Mouse (Mus musculus): ENCODE measurements around the gene Ncln. TPM values are rescaled to one million over a fixed set of nuclear protein-coding genes. Genes with fewer than 3 reads are reported as not detected.
A peak's percentile ranks its signal among the peaks of the same experiment; 100 is the strongest.
"Not testable (repeated sequence)": the region's sequence is repeated elsewhere in the genome, so short reads cannot be mapped to it uniquely, and the experiment has no call there.

The Ncln gene
- total and polyA plus RNA-seq, 3 experiments = 35.5 to 154 (median 58.2) TPM

- TF ChIP-seq POLR2AphosphoS5 (IDR thresholded peaks at IDR 0.05; ENCODE audit: insufficient replicate concordance, low read depth, low read length) (no peak), CTCF (IDR thresholded peaks at IDR 0.05; ENCODE audit: low read depth, low read length) (no peak), GATA2 (IDR thresholded peaks at IDR 0.05; ENCODE audit: borderline replicate concordance, low read depth, low read length) (no peak), GATA1 (IDR thresholded peaks at IDR 0.05; ENCODE audit: borderline replicate concordance, low read length) (no peak), TAL1 (conservative IDR thresholded peaks at IDR 0.05; ENCODE audit: low read depth, low read length) (no peak)
Observed at GRCm38 (mm10) chr10:81452237-81452946, 43.8 kb downstream of the Ncln start.

GRCm38 (mm10) chr10:81451365-81451745 lies 44.8 kb downstream of the Ncln start:
- Histone ChIP-seq H3K4me3 (ENCODE audit: low read depth, low read length) (no peak overlapping the region), H3K36me3 (replicated peaks) (no peaks in the 10 kb centered on the region), H3K9me3 (replicated peaks) (no peaks in the 10 kb centered on the region), H3K4me1 (ENCODE audit: insufficient read depth, low read depth, low read length) (peaks cover 16% of the 10 kb centered on the region; the same call in 1 of the 2 replicates), H3K27me3 (ENCODE audit: insufficient read depth, low read length) (peaks cover 50% of the 10 kb centered on the region)
- DNase-seq (ENCODE audit: low spot score) (no peak), ATAC-seq (ENCODE audit: extremely low read depth, insufficient number of reproducible peaks, low FRiP score, poor library complexity, severe bottlenecking) (no peak)
- TF ChIP-seq POLR2AphosphoS5 (IDR thresholded peaks at IDR 0.05; ENCODE audit: insufficient replicate concordance, low read depth, low read length) = no peak
- TF ChIP-seq GATA2 (IDR thresholded peaks at IDR 0.05; ENCODE audit: borderline replicate concordance, low read depth, low read length) = no peak
- no peak for TF ChIP-seq TAL1 (conservative IDR thresholded peaks at IDR 0.05; ENCODE audit: low read depth, low read length)
- no peak for TF ChIP-seq GATA1 (IDR thresholded peaks at IDR 0.05; ENCODE audit: borderline replicate concordance, low read length)
- TF ChIP-seq CTCF (IDR thresholded peaks at IDR 0.05; ENCODE audit: low read depth, low read length) = no peak

More at GRCm38 (mm10) chr10:81452237-81452946, 43.8 kb downstream of the Ncln start:
- H3K27me3 ChIP-seq (ENCODE audit: insufficient read depth, low read length) = peaks cover 50% of the 10 kb centered on the region
- ATAC-seq (ENCODE audit: extremely low read depth, insufficient number of reproducible peaks, low FRiP score, poor library complexity, severe bottlenecking) = no peak
- peaks cover 27% of the 10 kb centered on the region for H3K4me1 ChIP-seq (ENCODE audit: insufficient read depth, low read depth, low read length)
- no peaks in the 10 kb centered on the region for H3K36me3 ChIP-seq (replicated peaks)
- H3K4me3 ChIP-seq (ENCODE audit: low read depth, low read length) = no peak overlapping the region
- DNase-seq (ENCODE audit: low spot score) = no peak
- H3K9me3 ChIP-seq (replicated peaks) = no peaks in the 10 kb centered on the region

- no peak overlapping the region for H3K4me3 ChIP-seq (ENCODE audit: low read depth, low read length)
- peaks cover 13% of the 10 kb centered on the region; the same call in 1 of the 2 replicates for H3K4me1 ChIP-seq (ENCODE audit: insufficient read depth, low read depth, low read length)
- peaks cover 49% of the 10 kb centered on the region for H3K27me3 ChIP-seq (ENCODE audit: insufficient read depth, low read length)
- no peak for ATAC-seq (ENCODE audit: extremely low read depth, insufficient number of reproducible peaks, low FRiP score, poor library complexity, severe bottlenecking)
- DNase-seq (ENCODE audit: low spot score) = no peak
- no peaks in the 10 kb centered on the region for H3K9me3 ChIP-seq (replicated peaks)
- no peaks in the 10 kb centered on the region for H3K36me3 ChIP-seq (replicated peaks)
- TF ChIP-seq GATA1 (IDR thresholded peaks at IDR 0.05; ENCODE audit: borderline replicate concordance, low read length) (no peak), GATA2 (IDR thresholded peaks at IDR 0.05; ENCODE audit: borderline replicate concordance, low read depth, low read length) (no peak), POLR2AphosphoS5 (IDR thresholded peaks at IDR 0.05; ENCODE audit: insufficient replicate concordance, low read depth, low read length) (no peak), TAL1 (conservative IDR thresholded peaks at IDR 0.05; ENCODE audit: low read depth, low read length) (no peak), CTCF (IDR thresholded peaks at IDR 0.05; ENCODE audit: low read depth, low read length) (no peak)
Observed at GRCm38 (mm10) chr10:81450641-81451364, 45.4 kb downstream of the Ncln start.

DNA sequence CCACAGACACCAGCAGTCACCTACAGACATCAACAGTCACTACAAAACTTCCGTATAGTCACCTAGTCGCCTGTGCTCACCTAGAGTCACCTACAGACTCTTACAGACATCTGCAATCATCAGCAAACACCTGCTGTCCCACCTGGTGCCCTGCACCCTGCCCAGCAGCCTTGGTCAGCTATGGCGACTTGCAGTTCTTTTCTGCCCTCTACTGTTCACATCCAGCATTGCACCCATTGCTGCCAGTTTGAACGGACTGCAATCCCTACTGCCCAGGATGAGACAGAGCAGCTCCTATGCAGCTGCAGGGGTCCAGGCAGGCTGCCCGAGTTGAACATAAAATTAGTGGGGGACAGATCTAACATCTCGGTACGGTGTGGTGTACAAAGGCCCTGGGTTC lies 46.1 kb downstream of the Ncln start:
- H3K9me3 ChIP-seq (replicated peaks) = no peaks in the 10 kb centered on the region
- H3K36me3 ChIP-seq (replicated peaks) = no peaks in the 10 kb centered on the region
- no peak overlapping the region for H3K4me3 ChIP-seq (ENCODE audit: low read depth, low read length)
- peaks cover 42% of the 10 kb centered on the region for H3K27me3 ChIP-seq (ENCODE audit: insufficient read depth, low read length)
- no peak for DNase-seq (ENCODE audit: low spot score)
- peak; percentile 22; the same call in 1 of the 2 replicates for ATAC-seq (ENCODE audit: extremely low read depth, insufficient number of reproducible peaks, low FRiP score, poor library complexity, severe bottlenecking)
- no peak for TF ChIP-seq TAL1 (conservative IDR thresholded peaks at IDR 0.05; ENCODE audit: low read depth, low read length)
- TF ChIP-seq CTCF (IDR thresholded peaks at IDR 0.05; ENCODE audit: low read depth, low read length) = peak; percentile 95
- peaks cover 8% of the 10 kb centered on the region; the same call in 1 of the 2 replicates for H3K4me1 ChIP-seq (ENCODE audit: insufficient read depth, low read depth, low read length)

DNA sequence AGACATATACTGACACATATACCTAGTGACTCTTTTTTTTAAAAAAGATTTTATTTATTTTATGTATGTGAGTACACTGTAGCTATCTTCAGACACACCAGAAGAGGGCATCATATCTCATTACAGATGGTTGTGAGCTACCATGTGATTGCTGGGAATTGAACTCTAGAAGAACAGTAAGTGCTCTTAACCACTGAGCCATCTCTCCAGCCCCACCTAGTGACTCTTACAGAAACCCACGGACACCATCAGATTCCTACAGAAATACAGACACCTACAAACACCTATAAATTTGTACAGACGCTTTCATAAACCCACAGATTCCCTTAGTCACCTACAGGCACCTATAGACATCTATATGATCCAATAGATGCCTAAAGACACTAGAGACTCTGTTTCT lies 50.7 kb downstream of the Ncln start:
- H3K27me3 ChIP-seq (ENCODE audit: insufficient read depth, low read length); DNase-seq (ENCODE audit: low spot score); ATAC-seq (ENCODE audit: extremely low read depth, insufficient number of reproducible peaks, low FRiP score, poor library complexity, severe bottlenecking): not testable (repeated sequence)

GRCm38 (mm10) chr10:81441019-81441418 lies 55.2 kb downstream of the Ncln start:
- DNase-seq (ENCODE audit: low spot score) (peak; percentile 1), ATAC-seq (ENCODE audit: extremely low read depth, insufficient number of reproducible peaks, low FRiP score, poor library complexity, severe bottlenecking) (no peak)

More for the DNA sequence above, 50.7 kb downstream of the Ncln start:
- not testable (repeated sequence) for H3K4me3 ChIP-seq (ENCODE audit: low read depth, low read length); H3K36me3 ChIP-seq (replicated peaks); H3K4me1 ChIP-seq (ENCODE audit: insufficient read depth, low read depth, low read length); H3K9me3 ChIP-seq (replicated peaks)

More at GRCm38 (mm10) chr10:81441019-81441418, 55.2 kb downstream of the Ncln start:
- Histone ChIP-seq H3K9me3 (replicated peaks) (no peaks in the 10 kb centered on the region), H3K4me1 (ENCODE audit: insufficient read depth, low read depth, low read length) (no peaks in the 10 kb centered on the region), H3K27me3 (ENCODE audit: insufficient read depth, low read length) (peaks cover 7% of the 10 kb centered on the region; the same call in 1 of the 2 replicates), H3K4me3 (ENCODE audit: low read depth, low read length) (no peak overlapping the region), H3K36me3 (replicated peaks) (no peaks in the 10 kb centered on the region)
- TF ChIP-seq TAL1 (conservative IDR thresholded peaks at IDR 0.05; ENCODE audit: low read depth, low read length) = no peak
- TF ChIP-seq GATA1 (IDR thresholded peaks at IDR 0.05; ENCODE audit: borderline replicate concordance, low read length) = no peak
- no peak for TF ChIP-seq CTCF (IDR thresholded peaks at IDR 0.05; ENCODE audit: low read depth, low read length)
- TF ChIP-seq GATA2 (IDR thresholded peaks at IDR 0.05; ENCODE audit: borderline replicate concordance, low read depth, low read length) = no peak
- no peak for TF ChIP-seq POLR2AphosphoS5 (IDR thresholded peaks at IDR 0.05; ENCODE audit: insufficient replicate concordance, low read depth, low read length)

Other genes starting within 250 kb of the Ncln start
Only the 20 nearest of the 29 such genes appear.
- 36.7 and 39.2 TPM in 2 replicates for gene Hmg20b, start 145.9 kb downstream of the Ncln start, total RNA-seq (2014; fragmentation: Nextera tagmentation)
- gene Hmg20b, start 145.9 kb downstream of the Ncln start, total RNA-seq (2017) = 12.0 and 21.9 TPM in 2 replicates
- 142 and 193 TPM in 2 replicates for gene Hmg20b, start 145.9 kb downstream of the Ncln start, polyA plus RNA-seq (2012)
- gene Mfsd12, start 138.9 kb downstream of the Ncln start, total RNA-seq (2014; fragmentation: Nextera tagmentation) = 14.3 and 14.4 TPM in 2 replicates
- 13.1 and 14.6 TPM in 2 replicates for gene Mfsd12, start 138.9 kb downstream of the Ncln start, total RNA-seq (2017)
- gene Mfsd12, start 138.9 kb downstream of the Ncln start, polyA plus RNA-seq (2012) = 46.7 and 48.2 TPM in 2 replicates
- gene 4930404N11Rik, start 130.6 kb downstream of the Ncln start, total RNA-seq (2014; fragmentation: Nextera tagmentation) = 2.0 TPM in 1 of 2 replicates, not detected in the other
- gene 4930404N11Rik, start 130.6 kb downstream of the Ncln start, total RNA-seq (2017) = 0.17 and 1.2 TPM in 2 replicates
- 0.52 and 0.65 TPM in 2 replicates for gene 4930404N11Rik, start 130.6 kb downstream of the Ncln start, polyA plus RNA-seq (2012)
- 29.7 and 65.2 TPM in 2 replicates for gene Fzr1, start 117.9 kb downstream of the Ncln start, total RNA-seq (2014; fragmentation: Nextera tagmentation)
- 15.8 and 22.8 TPM in 2 replicates for gene Fzr1, start 117.9 kb downstream of the Ncln start, total RNA-seq (2017)
- 88.9 and 96.2 TPM in 2 replicates for gene Fzr1, start 117.9 kb downstream of the Ncln start, polyA plus RNA-seq (2012)
- 9.6 and 11.9 TPM in 2 replicates for gene Dohh, start 112.0 kb downstream of the Ncln start, total RNA-seq (2014; fragmentation: Nextera tagmentation)
- 60.4 and 69.7 TPM in 2 replicates for gene Dohh, start 112.0 kb downstream of the Ncln start, total RNA-seq (2017)
- gene Dohh, start 112.0 kb downstream of the Ncln start, polyA plus RNA-seq (2012) = 186 and 220 TPM in 2 replicates
- gene Gm48551, start 111.9 kb downstream of the Ncln start, total RNA-seq (2014; fragmentation: Nextera tagmentation) = 1.1 TPM in 1 of 2 replicates, not detected in the other
- gene Gm48551, start 111.9 kb downstream of the Ncln start, total RNA-seq (2017) = 2.6 and 4.1 TPM in 2 replicates
- 0.72 and 1.3 TPM in 2 replicates for gene Gm48551, start 111.9 kb downstream of the Ncln start, polyA plus RNA-seq (2012)
- 1.2 and 3.1 TPM in 2 replicates for gene Gm48552, start 107.4 kb downstream of the Ncln start, total RNA-seq (2014; fragmentation: Nextera tagmentation)
- gene Gm48552, start 107.4 kb downstream of the Ncln start, total RNA-seq (2017) = 0.38 and 0.93 TPM in 2 replicates
- 7.2 and 7.4 TPM in 2 replicates for gene Gm48552, start 107.4 kb downstream of the Ncln start, polyA plus RNA-seq (2012)
- 6.5 and 13.8 TPM in 2 replicates for gene Smim24, start 103.3 kb downstream of the Ncln start, total RNA-seq (2014; fragmentation: Nextera tagmentation)
- 1.9 and 3.5 TPM in 2 replicates for gene Smim24, start 103.3 kb downstream of the Ncln start, total RNA-seq (2017)
- 1.6 and 1.8 TPM in 2 replicates for gene Smim24, start 103.3 kb downstream of the Ncln start, polyA plus RNA-seq (2012)
- 6.9 and 9.5 TPM in 2 replicates for gene Nfic, start 40.8 kb downstream of the Ncln start, total RNA-seq (2014; fragmentation: Nextera tagmentation)
- gene Nfic, start 40.8 kb downstream of the Ncln start, total RNA-seq (2017) = 0.52 and 0.66 TPM in 2 replicates
- 16.1 and 19.3 TPM in 2 replicates for gene Nfic, start 40.8 kb downstream of the Ncln start, polyA plus RNA-seq (2012)
- not detected in 2 replicates for gene Celf5, start 13.7 kb downstream of the Ncln start, total RNA-seq (2014; fragmentation: Nextera tagmentation)
- 0.05 and 0.06 TPM in 2 replicates for gene Celf5, start 13.7 kb downstream of the Ncln start, total RNA-seq (2017)
- gene Celf5, start 13.7 kb downstream of the Ncln start, polyA plus RNA-seq (2012) = 0.05 and 0.09 TPM in 2 replicates
- gene S1pr4, start 3.7 kb upstream of the Ncln start, total RNA-seq (2014; fragmentation: Nextera tagmentation) = not detected in 2 replicates
- gene S1pr4, start 3.7 kb upstream of the Ncln start, total RNA-seq (2017) = 1.6 and 1.9 TPM in 2 replicates
- gene S1pr4, start 3.7 kb upstream of the Ncln start, polyA plus RNA-seq (2012) = 0.75 and 1.00 TPM in 2 replicates
- 20.9 and 22.5 TPM in 2 replicates for gene Gna15, start 27.8 kb upstream of the Ncln start, total RNA-seq (2014; fragmentation: Nextera tagmentation)
- gene Gna15, start 27.8 kb upstream of the Ncln start, total RNA-seq (2017) = 20.1 and 21.5 TPM in 2 replicates
- gene Gna15, start 27.8 kb upstream of the Ncln start, polyA plus RNA-seq (2012) = 16.5 TPM in 2 replicates
- 6.4 and 6.5 TPM in 2 replicates for gene Gna11, start 48.8 kb upstream of the Ncln start, total RNA-seq (2014; fragmentation: Nextera tagmentation)
- 8.4 and 9.7 TPM in 2 replicates for gene Gna11, start 48.8 kb upstream of the Ncln start, total RNA-seq (2017)
- 13.0 and 14.0 TPM in 2 replicates for gene Gna11, start 48.8 kb upstream of the Ncln start, polyA plus RNA-seq (2012)
- gene Aes, start 63.1 kb upstream of the Ncln start, total RNA-seq (2014; fragmentation: Nextera tagmentation) = 396 and 400 TPM in 2 replicates
- 182 and 238 TPM in 2 replicates for gene Aes, start 63.1 kb upstream of the Ncln start, total RNA-seq (2017)
- gene Aes, start 63.1 kb upstream of the Ncln start, polyA plus RNA-seq (2012) = 1,535 and 1,925 TPM in 2 replicates
- gene Tle2, start 78.2 kb upstream of the Ncln start, total RNA-seq (2014; fragmentation: Nextera tagmentation) = 0.45 and 1.8 TPM in 2 replicates
- 1.5 and 2.5 TPM in 2 replicates for gene Tle2, start 78.2 kb upstream of the Ncln start, total RNA-seq (2017)
- gene Tle2, start 78.2 kb upstream of the Ncln start, polyA plus RNA-seq (2012) = 3.3 and 3.6 TPM in 2 replicates
- gene Tle6, start 104.7 kb upstream of the Ncln start, total RNA-seq (2014; fragmentation: Nextera tagmentation) = 42.7 and 44.3 TPM in 2 replicates
- 17.5 and 21.5 TPM in 2 replicates for gene Tle6, start 104.7 kb upstream of the Ncln start, total RNA-seq (2017)
- 28.8 and 49.5 TPM in 2 replicates for gene Tle6, start 104.7 kb upstream of the Ncln start, polyA plus RNA-seq (2012)
- gene BC025920, start 109.9 kb upstream of the Ncln start, total RNA-seq (2014; fragmentation: Nextera tagmentation) = 6.7 and 6.8 TPM in 2 replicates
- 3.3 and 4.3 TPM in 2 replicates for gene BC025920, start 109.9 kb upstream of the Ncln start, total RNA-seq (2017)
- gene BC025920, start 109.9 kb upstream of the Ncln start, polyA plus RNA-seq (2012) = 0.40 and 0.50 TPM in 2 replicates
- gene Sirt6, start 131.4 kb upstream of the Ncln start, total RNA-seq (2014; fragmentation: Nextera tagmentation) = 35.9 and 61.0 TPM in 2 replicates
- 6.0 and 6.6 TPM in 2 replicates for gene Sirt6, start 131.4 kb upstream of the Ncln start, total RNA-seq (2017)
- gene Sirt6, start 131.4 kb upstream of the Ncln start, polyA plus RNA-seq (2012) = 136 and 158 TPM in 2 replicates
- 13.8 and 16.3 TPM in 2 replicates for gene Ankrd24, start 132.1 kb upstream of the Ncln start, total RNA-seq (2014; fragmentation: Nextera tagmentation)
- 13.4 and 14.3 TPM in 2 replicates for gene Ankrd24, start 132.1 kb upstream of the Ncln start, total RNA-seq (2017)
- 9.8 and 12.7 TPM in 2 replicates for gene Ankrd24, start 132.1 kb upstream of the Ncln start, polyA plus RNA-seq (2012)
- gene Gm10778, start 152.7 kb upstream of the Ncln start, total RNA-seq (2014; fragmentation: Nextera tagmentation) = 11.1 and 11.8 TPM in 2 replicates
- 6.0 and 7.9 TPM in 2 replicates for gene Gm10778, start 152.7 kb upstream of the Ncln start, total RNA-seq (2017)
- 0.10 and 0.34 TPM in 2 replicates for gene Gm10778, start 152.7 kb upstream of the Ncln start, polyA plus RNA-seq (2012)